Mouse (Mus musculus): Measurements from ENCODE around the gene Slc35c1. TPM values are rescaled to one million over a fixed set of nuclear protein-coding genes. Genes with fewer than 3 reads are reported as not detected.

The Slc35c1 gene
- polyA plus RNA-seq, 1 experiment from 2014 or later: 14.8 TPM

GRCm38 (mm10) chr2:92442419-92443001 lies 17.8 kb downstream of the Slc35c1 start:
- Histone ChIP-seq H3K4me1 (replicated peaks; ENCODE audit: insufficient read depth, low read length) (no peaks in the 10 kb centered on the region), H3K9me3 (replicated peaks; ENCODE audit: low read length) (no peaks in the 10 kb centered on the region), H3K4me3 (replicated peaks; ENCODE audit: low read depth, low read length) (no peak overlapping the region), H3K4me2 (ENCODE audit: low read length) (no peak overlapping the region), H3K36me3 (ENCODE audit: insufficient read depth, low read length) (no peaks in the 10 kb centered on the region), H3K27me3 (ENCODE audit: insufficient read depth, low read length) (no peaks in the 10 kb centered on the region), H3K27ac (no peak overlapping the region), H3K9ac (ENCODE audit: low read depth, low read length) (no peak overlapping the region)
- WGBS: 71% methylated on average over 12 of the region's 12 CpGs
- no peak for TF ChIP-seq CTCF (IDR thresholded peaks at IDR 0.05; ENCODE audit: low read depth)
- ATAC-seq (replicated peaks; ENCODE audit: low FRiP score, low read depth): no peak
- no peak for DNase-seq (ENCODE audit: low spot score)

DNA sequence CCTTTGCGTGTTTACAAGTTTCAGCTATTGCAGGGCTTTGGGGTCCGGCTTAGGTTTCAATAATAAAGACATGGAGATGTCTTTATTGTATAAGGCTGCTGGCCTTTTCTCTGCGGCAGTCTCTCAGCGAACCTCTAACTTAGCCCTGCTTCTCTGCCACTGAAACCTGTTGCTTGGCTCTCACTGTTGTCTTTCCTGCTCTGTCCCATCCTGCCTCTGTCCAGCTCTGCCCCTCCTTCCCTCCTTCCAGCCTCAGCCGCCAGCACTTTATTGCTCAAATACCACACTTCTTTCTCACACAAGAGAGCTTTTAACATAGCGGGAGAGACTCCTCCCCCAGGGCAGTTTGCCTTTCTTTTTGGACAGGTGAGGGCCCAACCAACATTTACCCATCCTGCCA lies 19.9 kb downstream of the Slc35c1 start:
- WGBS: 44% methylated on average over 6 of the region's 6 CpGs
- Histone ChIP-seq H3K4me2 (ENCODE audit: low read length) (no peak overlapping the region), H3K9me3 (replicated peaks; ENCODE audit: low read length) (no peaks in the 10 kb centered on the region), H3K27me3 (ENCODE audit: insufficient read depth, low read length) (no peaks in the 10 kb centered on the region), H3K4me1 (replicated peaks; ENCODE audit: insufficient read depth, low read length) (no peaks in the 10 kb centered on the region), H3K9ac (ENCODE audit: low read depth, low read length) (no peak overlapping the region), H3K27ac (no peak overlapping the region), H3K4me3 (replicated peaks; ENCODE audit: low read depth, low read length) (no peak overlapping the region), H3K36me3 (ENCODE audit: insufficient read depth, low read length) (no peaks in the 10 kb centered on the region)
- TF ChIP-seq CTCF (IDR thresholded peaks at IDR 0.05; ENCODE audit: low read depth): no peak
- no peak for DNase-seq (ENCODE audit: low spot score)
- ATAC-seq (replicated peaks; ENCODE audit: low FRiP score, low read depth): no peak

DNA sequence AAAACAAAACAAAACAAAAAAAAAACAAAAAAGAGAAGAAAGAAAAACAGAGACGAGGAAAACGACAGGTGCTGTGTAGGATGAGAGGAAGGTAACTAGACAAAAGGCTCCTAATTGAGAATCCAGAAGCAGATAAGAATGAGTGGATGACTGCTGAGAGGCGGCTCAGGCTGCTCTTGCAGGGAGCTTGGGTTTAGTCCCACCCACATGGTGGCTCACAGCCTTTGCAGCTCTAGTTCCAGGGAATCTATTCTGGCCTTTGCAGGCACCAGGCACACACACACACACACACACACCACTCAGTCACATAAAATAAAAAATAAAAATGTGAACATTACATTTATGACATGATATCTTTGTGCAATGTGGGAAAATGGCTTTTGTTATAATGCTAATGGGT lies 21.8 kb downstream of the Slc35c1 start:
- TF ChIP-seq CTCF (IDR thresholded peaks at IDR 0.05; ENCODE audit: low read depth): no peak
- Histone ChIP-seq H3K27ac (no peak overlapping the region), H3K4me2 (ENCODE audit: low read length) (no peak overlapping the region), H3K4me1 (replicated peaks; ENCODE audit: insufficient read depth, low read length) (no peaks in the 10 kb centered on the region), H3K36me3 (ENCODE audit: insufficient read depth, low read length) (no peaks in the 10 kb centered on the region), H3K9me3 (replicated peaks; ENCODE audit: low read length) (no peaks in the 10 kb centered on the region), H3K9ac (ENCODE audit: low read depth, low read length) (no peak overlapping the region), H3K4me3 (replicated peaks; ENCODE audit: low read depth, low read length) (no peak overlapping the region), H3K27me3 (ENCODE audit: insufficient read depth, low read length) (no peaks in the 10 kb centered on the region)
- ATAC-seq (replicated peaks; ENCODE audit: low FRiP score, low read depth): no peak
- WGBS: 63% methylated on average over 3 of the region's 3 CpGs
- no peak for DNase-seq (ENCODE audit: low spot score)

DNA sequence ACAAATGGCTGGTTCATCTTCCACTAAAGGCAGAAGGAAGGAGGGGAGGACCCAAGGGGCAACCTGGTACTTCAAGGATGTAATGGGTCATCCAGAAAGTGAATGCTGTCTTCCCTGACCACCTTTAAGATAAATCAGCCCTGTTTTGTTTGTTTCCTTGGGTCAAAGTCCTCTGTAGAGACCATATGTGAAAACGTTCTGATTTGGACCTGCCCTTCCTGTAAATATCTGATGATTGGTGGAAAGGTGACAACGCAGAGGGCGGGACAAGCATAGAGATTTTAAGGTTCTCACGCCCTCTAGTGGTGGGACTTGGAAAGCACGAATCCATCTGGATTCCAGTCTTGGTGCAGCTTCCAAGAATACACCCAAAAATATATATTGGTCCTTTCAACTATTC lies 22.5 kb downstream of the Slc35c1 start:
- TF ChIP-seq CTCF (IDR thresholded peaks at IDR 0.05; ENCODE audit: low read depth): peak; percentile 95
- WGBS: 3% methylated on average over 5 of the region's 5 CpGs
- Histone ChIP-seq H3K9ac (ENCODE audit: low read depth, low read length) (no peak overlapping the region), H3K27ac (no peak overlapping the region), H3K4me1 (replicated peaks; ENCODE audit: insufficient read depth, low read length) (peaks cover 5% of the 10 kb centered on the region; the same call in 1 of the 2 replicates), H3K36me3 (ENCODE audit: insufficient read depth, low read length) (no peaks in the 10 kb centered on the region), H3K9me3 (replicated peaks; ENCODE audit: low read length) (no peaks in the 10 kb centered on the region), H3K4me2 (ENCODE audit: low read length) (peak overlapping the region; percentile 37; the same call in 1 of the 2 replicates), H3K4me3 (replicated peaks; ENCODE audit: low read depth, low read length) (no peak overlapping the region), H3K27me3 (ENCODE audit: insufficient read depth, low read length) (no peaks in the 10 kb centered on the region)
- no peak for ATAC-seq (replicated peaks; ENCODE audit: low FRiP score, low read depth)
- peak; percentile 93 for DNase-seq (ENCODE audit: low spot score)

- Histone ChIP-seq H3K27ac (no peak overlapping the region), H3K9ac (ENCODE audit: low read depth, low read length) (no peak overlapping the region), H3K9me3 (replicated peaks; ENCODE audit: low read length) (no peaks in the 10 kb centered on the region), H3K36me3 (ENCODE audit: insufficient read depth, low read length) (no peaks in the 10 kb centered on the region), H3K4me2 (ENCODE audit: low read length) (no peak overlapping the region), H3K4me3 (replicated peaks; ENCODE audit: low read depth, low read length) (no peak overlapping the region), H3K4me1 (replicated peaks; ENCODE audit: insufficient read depth, low read length) (peaks cover 10% of the 10 kb centered on the region), H3K27me3 (ENCODE audit: insufficient read depth, low read length) (no peaks in the 10 kb centered on the region)
- no peak for TF ChIP-seq CTCF (IDR thresholded peaks at IDR 0.05; ENCODE audit: low read depth)
- 80% methylated on average over 4 of the region's 4 CpGs for WGBS
- DNase-seq (ENCODE audit: low spot score) (no peak), ATAC-seq (replicated peaks; ENCODE audit: low FRiP score, low read depth) (no peak)
Measured at GRCm38 (mm10) chr2:92437366-92437765, 23.0 kb downstream of the Slc35c1 start.

GRCm38 (mm10) chr2:92435023-92435422 lies 25.3 kb downstream of the Slc35c1 start:
- no peak for TF ChIP-seq CTCF (IDR thresholded peaks at IDR 0.05; ENCODE audit: low read depth)
- H3K9me3 ChIP-seq (replicated peaks; ENCODE audit: low read length): no peaks in the 10 kb centered on the region
- H3K4me3 ChIP-seq (replicated peaks; ENCODE audit: low read depth, low read length): no peak overlapping the region
- H3K4me2 ChIP-seq (ENCODE audit: low read length): no peak overlapping the region
- H3K27ac ChIP-seq: no peak overlapping the region
- ATAC-seq (replicated peaks; ENCODE audit: low FRiP score, low read depth) (no peak), DNase-seq (ENCODE audit: low spot score) (no peak)
- H3K36me3 ChIP-seq (ENCODE audit: insufficient read depth, low read length): no peaks in the 10 kb centered on the region
- peaks cover 29% of the 10 kb centered on the region for H3K4me1 ChIP-seq (replicated peaks; ENCODE audit: insufficient read depth, low read length)
- no peak overlapping the region for H3K9ac ChIP-seq (ENCODE audit: low read depth, low read length)
- no peaks in the 10 kb centered on the region for H3K27me3 ChIP-seq (ENCODE audit: insufficient read depth, low read length)
- 40% methylated on average over 6 of the region's 6 CpGs for WGBS

- no peak for TF ChIP-seq CTCF (IDR thresholded peaks at IDR 0.05; ENCODE audit: low read depth)
- no peaks in the 10 kb centered on the region for H3K9me3 ChIP-seq (replicated peaks; ENCODE audit: low read length)
- H3K27me3 ChIP-seq (ENCODE audit: insufficient read depth, low read length): no peaks in the 10 kb centered on the region
- H3K9ac ChIP-seq (ENCODE audit: low read depth, low read length): peak overlapping the region; percentile 38; the same call in 1 of the 2 replicates
- peaks cover 29% of the 10 kb centered on the region for H3K4me1 ChIP-seq (replicated peaks; ENCODE audit: insufficient read depth, low read length)
- no peaks in the 10 kb centered on the region for H3K36me3 ChIP-seq (ENCODE audit: insufficient read depth, low read length)
- H3K27ac ChIP-seq: no peak overlapping the region
- DNase-seq (ENCODE audit: low spot score) (no peak), ATAC-seq (replicated peaks; ENCODE audit: low FRiP score, low read depth) (no peak)
- WGBS: 6% methylated on average over 12 of the region's 12 CpGs
- peak overlapping the region; percentile 83 for H3K4me2 ChIP-seq (ENCODE audit: low read length)
- H3K4me3 ChIP-seq (replicated peaks; ENCODE audit: low read depth, low read length): peak overlapping the region; percentile 84
Measured at GRCm38 (mm10) chr2:92434375-92434745, 26.0 kb downstream of the Slc35c1 start.
